Mouse (Mus musculus) lung, embryonic 16.5 days (tissue): Measurements from ENCODE around the gene Vwa1. TPM values are rescaled to one million over a fixed set of nuclear protein-coding genes. Genes with fewer than 3 reads are reported as not detected.
"Not testable (repeated sequence)": the region's sequence is repeated elsewhere in the genome, so short reads cannot be mapped to it uniquely, and the experiment has no call there.

ENCODE experiments used
- ATAC-seq: fragments of 200-750 bp; cut with Nextera tagmentation; 2 replicates; pipeline ENCODE4 v1.8.0; 2017; ENCODE audit warnings: low read depth, mild to moderate bottlenecking, moderate library complexity
- H3K27ac ChIP-seq: fragments of 300-500 bp; sonication (generic); 2 replicates; pipeline ENCODE4 v1.5.1; 2014; ENCODE audit warnings: mild to moderate bottlenecking, control low read depth, low read length
- H3K27me3 ChIP-seq: fragments of 300-500 bp; sonication (generic); 2 replicates; pipeline ENCODE4 v1.6.1; 2014; ENCODE audit warnings: low read depth, low read length, mixed read lengths; ENCODE audit not compliant: control insufficient read depth, insufficient read depth
- H3K36me3 ChIP-seq: fragments of 300-500 bp; sonication (generic); 2 replicates; pipeline ENCODE4 v1.6.1; 2014; ENCODE audit warnings: low read length; ENCODE audit not compliant: control insufficient read depth, insufficient read depth
- H3K4me1 ChIP-seq: fragments of 300-500 bp; sonication (generic); replicated peaks from 2 replicates; pipeline ENCODE4 v1.6.1; 2014; ENCODE audit warnings: low read length, mixed read lengths; ENCODE audit not compliant: control insufficient read depth, insufficient read depth
- H3K4me2 ChIP-seq: fragments of 300-500 bp; sonication (generic); 2 replicates; pipeline ENCODE4 v1.6.1; 2014; ENCODE audit warnings: low read depth, low read length, control low read depth
- H3K4me3 ChIP-seq: fragments of 300-500 bp; sonication (generic); 2 replicates; pipeline ENCODE4 v1.5.1; 2014; ENCODE audit warnings: mild to moderate bottlenecking, low read length, control low read depth
- H3K9ac ChIP-seq: fragments of 300-500 bp; sonication (generic); 2 replicates; pipeline ENCODE4 v1.6.1; 2014; ENCODE audit warnings: low read length, control low read depth
- H3K9me3 ChIP-seq: fragments of 300-500 bp; sonication (generic); 2 replicates; pipeline ENCODE4 v1.6.1; 2016; ENCODE audit warnings: low read length; ENCODE audit not compliant: control insufficient read depth
- WGBS: fragments of 180-500 bp; shearing (Covaris S2); extraction: QIAGEN DNeasy Blood & Tissue Kit; methylation state at CpG from one replicate; pipeline ENCODE4 v1.1.7; 2014; 5-methylcytosine and 5-hydroxymethylcytosine counted together
- polyA plus RNA-seq: library from polyadenylated mRNA; unstranded; fragments of >200 nt; fragmentation: Nextera tagmentation; extraction: Ambion mirVana; gene quantifications from 2 replicates; pipeline ENCODE4 v1.2.1, GENCODE M21; 2015

Vwa1 gene
- polyA plus RNA-seq, 1 experiment from 2014 or later, result 7.5 TPM

DNA sequence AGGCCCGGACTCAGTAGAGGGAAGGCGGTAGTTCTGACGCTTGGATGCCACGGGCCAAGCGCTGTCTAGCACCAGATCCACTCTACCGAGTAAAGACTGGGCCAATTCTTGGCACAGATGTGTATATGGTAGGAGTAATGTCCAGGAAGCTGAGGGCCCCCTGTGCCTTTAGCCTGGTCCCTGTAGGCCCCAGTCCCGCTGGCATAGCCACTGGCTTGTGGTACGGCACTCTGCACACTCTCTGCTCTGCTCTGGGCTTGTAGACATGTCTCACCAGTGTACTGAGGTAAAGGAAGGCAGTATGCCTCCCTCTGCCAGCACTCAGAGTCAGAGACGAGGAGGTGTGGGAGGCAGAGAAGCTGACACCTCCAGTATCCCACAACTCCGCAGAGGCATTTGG lies 33.8 kb downstream of the Vwa1 start:
- peaks cover 12% of the 10 kb centered on the region; the same call in 1 of the 2 replicates for H3K36me3 ChIP-seq
- H3K27ac ChIP-seq, H3K4me3 ChIP-seq, ATAC-seq, H3K27me3 ChIP-seq, H3K4me2 ChIP-seq, H3K4me1 ChIP-seq, H3K9me3 ChIP-seq, H3K9ac ChIP-seq: not testable (repeated sequence)
- WGBS, result 79% methylated on average over 10 of the region's 10 CpGs

DNA sequence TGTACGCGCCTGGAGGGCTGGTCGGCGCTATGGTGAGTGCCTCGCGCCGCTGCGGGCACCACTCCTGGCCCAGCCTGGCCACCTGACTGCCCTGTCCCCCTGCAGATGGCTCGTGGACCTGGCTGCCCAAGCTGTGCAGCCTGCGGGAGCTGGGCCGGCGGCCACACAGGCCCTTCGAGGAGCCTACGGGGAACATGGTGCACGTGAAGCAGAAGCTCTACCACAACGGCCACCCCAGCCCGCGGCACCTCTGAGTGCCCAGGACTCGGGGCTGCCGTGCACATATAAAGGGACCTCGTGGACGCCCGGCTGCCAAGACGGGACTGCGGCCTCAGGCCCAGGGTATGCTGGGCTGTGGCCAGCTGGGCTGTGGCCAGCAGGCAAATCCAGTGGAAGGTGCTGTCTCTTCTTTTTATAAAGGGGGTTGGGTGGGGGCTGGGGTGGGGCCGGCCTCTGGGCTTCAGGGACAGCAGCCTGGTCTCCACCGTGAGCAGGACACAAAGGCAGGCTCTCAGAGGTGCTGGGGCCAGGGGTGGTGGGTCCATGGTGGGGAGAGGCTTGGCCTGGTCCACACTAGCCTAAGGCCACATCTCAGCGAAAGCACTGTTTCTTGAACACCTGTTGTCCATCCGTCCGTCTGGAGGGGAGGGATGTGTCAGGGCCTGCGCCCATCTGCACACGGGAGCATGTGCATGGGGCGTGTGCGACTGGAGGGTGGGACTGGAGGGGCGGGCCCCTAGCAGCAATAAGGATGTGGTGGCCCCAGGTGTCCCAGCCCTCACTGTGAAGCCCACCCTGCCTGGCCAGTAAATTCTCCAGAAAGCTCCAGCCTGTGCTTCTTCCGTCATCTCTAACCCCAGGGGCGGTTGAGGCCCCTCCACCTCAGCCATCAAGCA lies 34.5 kb downstream of the Vwa1 start:
- Histone ChIP-seq H3K27me3 (no peaks in the 10 kb centered on the region), H3K36me3 (peaks cover 12% of the 10 kb centered on the region; the same call in 1 of the 2 replicates), H3K27ac (no peak overlapping the region), H3K9ac (no peak overlapping the region), H3K4me2 (no peak overlapping the region), H3K4me3 (no peak overlapping the region), H3K4me1 (peaks cover 8% of the 10 kb centered on the region), H3K9me3 (no peaks in the 10 kb centered on the region)
- no peak for ATAC-seq
- 73% methylated on average over 36 of the region's 37 CpGs for WGBS

DNA sequence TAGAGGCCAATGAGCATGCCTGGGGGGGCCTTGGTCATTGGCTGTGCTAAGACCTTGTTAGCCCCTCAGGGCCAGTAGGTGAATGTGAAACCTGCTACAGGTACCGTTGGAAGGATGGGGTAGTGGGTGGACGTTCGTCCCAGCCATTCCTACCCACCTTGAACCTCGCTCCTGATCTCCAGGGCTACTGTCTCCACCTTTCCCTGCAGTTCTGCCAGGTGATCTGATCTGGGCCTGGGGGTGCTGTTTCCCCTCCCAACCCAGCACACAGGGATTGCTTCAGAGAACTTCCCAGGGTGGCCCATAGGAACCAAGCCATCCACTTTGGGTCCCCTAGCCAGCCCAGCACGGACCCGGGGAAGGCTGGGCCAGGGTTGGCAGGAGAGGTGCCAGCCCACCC lies 35.3 kb downstream of the Vwa1 start:
- H3K27ac ChIP-seq, result no peak overlapping the region
- peaks cover 8% of the 10 kb centered on the region for H3K4me1 ChIP-seq
- no peak overlapping the region for H3K9ac ChIP-seq
- H3K36me3 ChIP-seq, result peaks cover 12% of the 10 kb centered on the region; the same call in 1 of the 2 replicates
- WGBS, result 83% methylated on average over 6 of the region's 6 CpGs
- H3K4me2 ChIP-seq, result no peak overlapping the region
- H3K27me3 ChIP-seq, result no peaks in the 10 kb centered on the region
- no peak overlapping the region for H3K4me3 ChIP-seq
- ATAC-seq, result no peak
- no peaks in the 10 kb centered on the region for H3K9me3 ChIP-seq

DNA sequence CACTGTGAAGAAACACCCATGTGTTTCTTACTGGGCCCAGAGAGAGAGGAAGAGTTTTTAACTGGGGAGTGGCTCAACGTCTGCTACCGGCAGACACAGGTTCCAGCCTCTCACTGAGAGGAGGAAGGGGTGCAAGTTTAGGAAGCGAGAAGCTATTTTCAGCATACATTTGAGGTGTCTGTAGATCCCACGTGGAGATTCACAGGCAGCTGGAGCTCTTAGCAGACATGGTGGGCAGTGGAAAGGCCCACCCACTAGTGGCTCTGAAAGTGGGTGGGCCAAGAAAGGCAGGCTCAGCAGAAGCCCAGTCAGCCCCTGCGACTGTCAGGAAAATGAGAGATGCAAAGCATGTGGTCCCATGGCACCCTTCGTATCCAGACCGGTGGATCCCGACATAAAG lies 36.2 kb downstream of the Vwa1 start:
- Histone ChIP-seq H3K9me3 (no peaks in the 10 kb centered on the region), H3K36me3 (peaks cover 12% of the 10 kb centered on the region; the same call in 1 of the 2 replicates), H3K4me1 (peaks cover 11% of the 10 kb centered on the region), H3K4me3 (no peak overlapping the region), H3K27ac (no peak overlapping the region), H3K9ac (no peak overlapping the region), H3K27me3 (no peaks in the 10 kb centered on the region), H3K4me2 (no peak overlapping the region)
- ATAC-seq, result no peak
- WGBS, result 49% methylated on average over 8 of the region's 8 CpGs

DNA sequence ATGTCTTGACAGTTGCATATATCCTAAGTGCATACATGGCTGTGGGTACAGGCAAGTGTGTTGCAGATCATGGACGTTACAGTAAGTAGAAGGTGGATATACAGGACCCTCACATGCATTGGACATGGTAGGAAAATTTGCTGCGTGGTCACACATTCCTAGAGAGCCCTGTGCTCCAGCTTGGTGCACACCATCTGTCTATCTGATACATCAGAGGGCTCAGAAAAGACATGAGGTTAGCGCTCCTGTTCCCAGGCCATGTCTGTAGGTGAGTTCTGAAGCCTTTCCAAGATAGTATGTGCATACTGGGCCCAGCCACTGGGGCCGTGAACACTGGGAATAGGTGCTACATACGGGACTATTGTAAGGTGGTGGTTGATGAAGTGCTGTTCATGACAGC lies 38.1 kb downstream of the Vwa1 start:
- H3K36me3 ChIP-seq, result peaks cover 10% of the 10 kb centered on the region; the same call in 1 of the 2 replicates
- no peak for ATAC-seq
- H3K9ac ChIP-seq, result no peak overlapping the region
- H3K9me3 ChIP-seq, result no peaks in the 10 kb centered on the region
- H3K27ac ChIP-seq, result no peak overlapping the region
- peaks cover 11% of the 10 kb centered on the region for H3K4me1 ChIP-seq
- no peak overlapping the region for H3K4me2 ChIP-seq
- H3K4me3 ChIP-seq, result no peak overlapping the region
- 83% methylated on average over 5 of the region's 5 CpGs for WGBS
- H3K27me3 ChIP-seq, result no peaks in the 10 kb centered on the region

DNA sequence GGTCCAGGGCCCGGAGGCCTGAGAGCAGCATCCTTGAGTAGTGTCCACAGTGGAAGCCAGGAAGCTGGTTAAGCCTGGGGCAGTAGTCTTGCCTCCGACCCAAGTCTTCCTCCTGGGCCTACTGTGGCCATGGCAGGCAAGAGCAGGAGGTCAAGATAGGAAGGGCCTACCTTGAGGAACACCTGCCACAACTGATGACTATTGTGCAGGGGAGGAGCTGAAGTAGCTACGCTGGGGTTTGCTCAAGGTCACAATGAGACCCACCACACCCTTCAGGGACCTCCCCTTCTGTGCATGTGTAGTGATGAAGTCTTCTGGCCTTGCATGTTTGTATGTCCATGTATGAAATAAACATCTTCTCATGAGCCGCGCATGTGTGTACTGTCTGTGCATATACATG lies 38.7 kb downstream of the Vwa1 start:
- Histone ChIP-seq H3K27ac (no peak overlapping the region), H3K4me3 (peak overlapping the region; percentile 80), H3K4me2 (peak overlapping the region; percentile 83), H3K9ac (peak overlapping the region; percentile 80), H3K27me3 (no peaks in the 10 kb centered on the region), H3K36me3 (peaks cover 11% of the 10 kb centered on the region; the same call in 1 of the 2 replicates), H3K9me3 (no peaks in the 10 kb centered on the region), H3K4me1 (peaks cover 11% of the 10 kb centered on the region)
- 65% methylated on average over 5 of the region's 5 CpGs for WGBS
- no peak for ATAC-seq

DNA sequence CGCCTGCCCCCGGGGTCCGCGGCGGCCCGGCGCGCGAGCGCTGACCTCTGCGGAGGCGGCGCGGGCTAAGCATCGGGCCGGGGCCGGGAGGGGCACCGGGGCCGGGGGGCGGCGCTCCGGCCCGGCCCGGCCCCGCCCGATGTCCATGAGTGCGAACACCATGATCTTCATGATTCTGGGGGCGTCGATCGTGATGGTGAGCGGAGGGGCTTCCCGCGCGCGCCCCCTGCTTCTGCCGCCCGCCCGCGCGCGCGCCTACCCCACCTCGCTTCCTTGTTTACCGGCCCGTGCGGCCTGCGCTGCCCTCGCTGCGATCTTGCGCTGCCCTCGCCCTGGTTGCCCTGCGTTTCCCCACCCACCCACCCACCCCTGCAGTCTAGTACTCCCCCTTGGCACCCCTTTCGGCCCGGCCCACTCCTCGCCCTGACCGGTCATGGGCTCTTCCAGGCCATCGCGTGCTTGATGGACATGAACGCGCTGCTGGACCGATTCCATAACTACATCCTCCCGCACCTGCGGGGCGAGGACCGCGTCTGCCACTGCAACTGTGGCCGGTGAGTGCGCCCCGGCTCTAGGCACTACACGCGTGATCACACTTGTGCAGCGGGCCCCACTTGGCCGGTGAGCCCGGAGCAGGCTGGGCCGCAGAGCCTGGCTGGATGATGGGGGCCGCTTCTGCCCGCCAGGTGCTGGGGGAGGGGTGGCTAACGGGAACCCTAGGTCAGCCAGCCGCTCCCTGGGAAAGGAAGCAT lies 39.4 kb downstream of the Vwa1 start:
- no peaks in the 10 kb centered on the region for H3K27me3 ChIP-seq
- peak overlapping the region; percentile 80 for H3K9ac ChIP-seq
- WGBS, result under 1% methylated on average over 61 of the region's 79 CpGs
- H3K27ac ChIP-seq, result no peak overlapping the region; the same call in none of the 2 replicates
- H3K4me3 ChIP-seq, result peak overlapping the region; percentile 80
- peaks cover 5% of the 10 kb centered on the region; the same call in 1 of the 2 replicates for H3K36me3 ChIP-seq
- peaks cover 11% of the 10 kb centered on the region for H3K4me1 ChIP-seq
- no peaks in the 10 kb centered on the region for H3K9me3 ChIP-seq
- ATAC-seq, result peak; percentile 82
- peak overlapping the region; percentile 83 for H3K4me2 ChIP-seq

DNA sequence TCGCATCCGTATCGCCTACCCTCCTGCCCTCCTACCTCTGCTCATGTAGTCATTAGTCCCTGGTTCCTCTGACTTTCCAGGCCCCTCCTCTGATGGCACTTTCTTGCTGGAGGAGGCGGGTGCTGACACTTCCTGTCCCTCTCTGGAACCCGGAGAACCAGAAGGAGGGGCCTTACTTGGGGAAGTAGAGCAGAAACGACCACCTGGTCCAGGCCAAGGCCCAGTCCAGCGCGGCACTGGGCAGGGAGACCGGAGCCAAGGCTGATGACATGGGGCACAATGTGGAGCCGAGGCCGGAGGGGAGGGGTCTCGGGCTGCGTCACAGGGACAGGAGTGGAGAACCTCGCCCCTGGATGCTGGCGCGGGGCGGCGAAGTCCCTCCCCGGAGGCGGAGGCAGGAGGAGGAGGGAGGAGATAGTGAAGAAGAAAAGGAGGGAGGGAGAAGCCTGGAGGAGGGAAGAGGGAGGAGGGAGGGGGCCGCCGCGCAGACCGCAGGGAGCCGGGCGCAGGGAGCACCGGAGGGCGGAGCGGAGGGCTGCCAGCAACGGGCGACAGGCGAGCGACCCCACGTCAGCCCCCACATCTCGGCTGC lies 40.1 kb downstream of the Vwa1 start, which contains the start of gene Tmem240:
Gene Tmem240, plus strand, starts transcription at position 451 of the 592 bp plus-strand sequence.
- Histone ChIP-seq H3K9me3 (no peaks in the 10 kb centered on the region), H3K27ac (peak within 1 kb of the TSS; percentile 62), H3K4me1 (peaks cover 11% of the 10 kb centered on the region), H3K9ac (peak within 1 kb of the TSS; percentile 80), H3K27me3 (no peaks in the 10 kb centered on the region), H3K4me3 (peak within 1 kb of the TSS; percentile 80), H3K4me2 (peak within 1 kb of the TSS; percentile 83), H3K36me3 (peaks cover 2% of the 10 kb centered on the region; the same call in 1 of the 2 replicates)
- under 1% methylated on average over 32 of the region's 35 CpGs for WGBS
- ATAC-seq, result peak; percentile 95

DNA sequence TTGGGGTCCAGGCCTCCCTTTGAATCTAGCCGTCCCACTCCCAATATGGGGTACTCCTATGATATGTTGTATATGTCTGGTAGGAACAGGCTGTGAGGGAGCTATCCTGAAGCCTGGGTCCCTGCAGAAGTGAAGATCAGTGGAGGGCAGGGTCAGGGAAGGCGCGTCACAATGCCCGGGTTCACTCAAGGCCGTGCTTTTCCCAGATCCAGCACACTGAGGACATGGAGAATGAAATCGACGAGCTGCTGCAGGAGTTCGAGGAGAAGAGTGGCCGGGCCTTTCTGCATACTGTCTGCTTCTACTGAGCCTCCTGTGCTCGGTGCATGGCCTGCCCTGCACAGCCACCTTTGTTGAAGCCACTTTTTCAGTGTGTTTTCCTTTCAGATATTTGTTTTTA lies 41.2 kb downstream of the Vwa1 start:
- 84% methylated on average over 10 of the region's 10 CpGs for WGBS
- Histone ChIP-seq H3K4me3 (no peak overlapping the region), H3K27ac (no peak overlapping the region), H3K9me3 (no peaks in the 10 kb centered on the region), H3K27me3 (no peaks in the 10 kb centered on the region), H3K36me3 (peaks cover 2% of the 10 kb centered on the region; the same call in 1 of the 2 replicates), H3K9ac (no peak overlapping the region), H3K4me1 (peaks cover 11% of the 10 kb centered on the region), H3K4me2 (no peak overlapping the region)
- ATAC-seq, result no peak
